Mouse (Mus musculus) central nervous system, embryonic 14 days (tissue): ENCODE measurements around the gene Elf5. TPM values are rescaled to one million over a fixed set of nuclear protein-coding genes. Genes with fewer than 3 reads are reported as not detected.

Experiments
- polyA plus RNA-seq: library from polyadenylated mRNA; depleted of rRNA; stranded (reverse); fragments of >200 nt; gene quantifications from 2 replicates; pipeline ENCODE4 v1.2.3, GENCODE M21; 2012; rRNA removed

The Elf5 gene
- 0.80 TPM in 1 of 2 replicates, not detected in the other for polyA plus RNA-seq

DNA sequence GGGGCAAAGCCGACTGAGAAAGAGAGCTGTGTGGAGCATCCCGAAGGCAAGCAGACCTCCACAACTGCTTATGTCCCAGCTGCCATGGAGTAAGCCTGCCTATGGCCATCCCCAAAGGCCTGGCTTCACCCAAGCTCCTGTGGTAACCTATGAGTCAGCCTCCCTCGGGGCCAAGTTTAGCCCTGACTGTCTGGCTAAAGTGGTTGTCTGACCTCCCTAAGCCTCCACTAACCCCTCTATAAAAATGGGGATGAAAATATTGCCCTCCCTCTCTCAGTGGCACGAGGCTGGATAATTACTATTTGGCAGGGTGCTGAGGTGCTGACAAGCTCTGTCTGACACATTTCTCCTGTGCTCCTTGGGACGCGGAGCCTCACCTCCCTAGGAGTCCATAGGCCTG lies at the start of gene Elf5:
TSS of gene Elf5 (plus strand) at position 341 of the 400 bp plus-strand sequence.

DNA sequence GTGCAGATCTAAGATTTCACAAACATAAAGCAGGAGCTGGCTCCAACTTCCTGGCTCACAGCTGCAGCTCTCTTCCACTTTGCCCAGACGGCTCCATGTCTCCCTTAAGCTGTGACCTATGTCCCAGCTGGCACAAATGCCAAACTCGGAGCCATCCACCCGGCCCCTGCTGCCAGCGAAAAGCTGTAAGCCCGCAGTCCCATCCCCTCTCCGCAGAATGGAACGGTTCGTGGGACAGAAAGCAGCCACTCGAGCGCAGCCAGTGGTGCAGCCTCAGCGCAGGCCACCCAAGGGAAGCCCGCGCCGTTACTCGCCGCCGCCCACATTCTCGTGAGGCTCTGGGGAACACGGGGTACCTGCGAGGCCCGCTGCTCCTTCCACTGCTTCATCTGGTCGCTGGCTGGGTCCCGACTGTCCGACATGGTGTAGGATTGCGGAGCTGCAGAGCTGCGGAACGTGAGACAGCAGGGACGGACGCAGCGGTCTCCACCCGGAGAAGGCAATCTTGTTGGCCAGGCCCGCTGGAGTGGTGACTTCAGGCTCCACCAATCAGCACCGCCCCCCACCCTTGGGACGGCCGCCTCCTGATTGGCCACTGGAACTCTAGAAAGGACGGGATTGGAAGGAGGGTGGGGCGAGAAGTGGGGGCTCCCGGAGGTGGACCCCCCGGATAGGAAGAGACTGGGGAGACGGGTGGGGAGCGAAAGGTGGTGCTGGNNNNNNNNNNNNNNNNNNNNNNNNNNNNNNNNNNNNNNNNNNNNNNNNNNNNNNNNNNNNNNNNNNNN lies 73.3 kb downstream of the Elf5 start, which contains the start of gene Cat:
TSS of gene Cat (minus strand) at position 544 of the 785 bp plus-strand sequence.

Other genes starting within 250 kb of the Elf5 start
- 0.07 and 1.1 TPM in 2 replicates for gene Ehf, start 108.4 kb upstream of the Elf5 start, polyA plus RNA-seq
- 50.3 and 56.7 TPM in 2 replicates for gene Cat, start 73.5 kb downstream of the Elf5 start, polyA plus RNA-seq
- gene Abtb2, start 154.6 kb downstream of the Elf5 start, polyA plus RNA-seq, result 10.1 and 15.4 TPM in 2 replicates